In genomic region chr5:136427772-136428497, GRCm38 (mm10) we compare ENCODE assay signal across 8 mouse cellular contexts.
DNase-seq lines count a peak whose midpoint lies in the region; ATAC-seq and TF ChIP-seq lines count a peak whose summit lies in the region.

No protein-coding gene starts in this region.

- H3K27me3 ChIP-seq in embryonic facial prominence, embryonic 13.5 days: peaks cover 20% of the 10 kb centered on the region
- H3K27me3 ChIP-seq in heart, embryonic 16.5 days (ENCODE audit: control insufficient read depth, insufficient read depth, low read length): no peaks in the 10 kb centered on the region
- H3K27me3 ChIP-seq in midbrain, postnatal 0 days (ENCODE audit: insufficient read depth, low read length): no peaks in the 10 kb centered on the region

- no peaks in the 10 kb centered on the region for H3K9me3 ChIP-seq in embryonic facial prominence, embryonic 13.5 days
- H3K9me3 ChIP-seq in heart, embryonic 16.5 days (replicated peaks; ENCODE audit: control insufficient read depth, low read length): no peaks in the 10 kb centered on the region
- no peaks in the 10 kb centered on the region for H3K9me3 ChIP-seq in midbrain, postnatal 0 days (ENCODE audit: low read length)

- WGBS in embryonic facial prominence, embryonic 13.5 days: 53% methylated on average over 13 of the region's 13 CpGs
- 16% methylated on average over 13 of the region's 13 CpGs for WGBS in heart, embryonic 16.5 days
- 32% methylated on average over 13 of the region's 13 CpGs for WGBS in midbrain, postnatal 0 days

- 0 out of 2 replicates have a peak overlapping the region, but pooled peaks have one; percentile 3 for H3K4me2 ChIP-seq in embryonic facial prominence, embryonic 13.5 days
- peak overlapping the region; percentile 58 for H3K4me2 ChIP-seq in heart, embryonic 16.5 days (ENCODE audit: low read depth, low read length)
- H3K4me2 ChIP-seq in midbrain, postnatal 0 days (ENCODE audit: low read depth, low read length, poor library complexity, severe bottlenecking): 0 out of 2 replicates have a peak overlapping the region, but pooled peaks have one; percentile 12

- H3K9ac ChIP-seq in embryonic facial prominence, embryonic 13.5 days: no peak overlapping the region
- H3K9ac ChIP-seq in heart, embryonic 16.5 days (ENCODE audit: low read length): peak overlapping the region; percentile 66
- H3K9ac ChIP-seq in midbrain, postnatal 0 days (replicated peaks; ENCODE audit: low read length, poor library complexity, severe bottlenecking): 0 out of 2 replicates have a peak overlapping the region, but pooled peaks have one; percentile 24

- H3K4me3 ChIP-seq in embryonic facial prominence, embryonic 13.5 days: no peak overlapping the region
- peak overlapping the region; percentile 5; the same call in 1 of the 2 replicates for H3K4me3 ChIP-seq in heart, embryonic 16.5 days (ENCODE audit: low read length)
- H3K4me3 ChIP-seq in midbrain, postnatal 0 days (ENCODE audit: low read depth, low read length): no peak overlapping the region

- H3K4me1 ChIP-seq in embryonic facial prominence, embryonic 13.5 days: peaks cover 25% of the 10 kb centered on the region
- H3K4me1 ChIP-seq in heart, embryonic 16.5 days (ENCODE audit: control insufficient read depth, insufficient read depth, low read length): peaks cover 31% of the 10 kb centered on the region
- H3K4me1 ChIP-seq in midbrain, postnatal 0 days (ENCODE audit: insufficient read depth, low read length): peaks cover 12% of the 10 kb centered on the region; the same call in 1 of the 2 replicates

- H3K27ac ChIP-seq in embryonic facial prominence, embryonic 13.5 days: peak overlapping the region; percentile 62
- H3K27ac ChIP-seq in heart, embryonic 16.5 days (ENCODE audit: low read length): peak overlapping the region; percentile 97
- H3K27ac ChIP-seq in midbrain, postnatal 0 days (ENCODE audit: low read depth, low read length): peak overlapping the region; percentile 55; the same call in 1 of the 2 replicates

- no peak for ATAC-seq in embryonic facial prominence, embryonic 13.5 days (ENCODE audit: insufficient number of reproducible peaks, insufficient read depth, low FRiP score, low TSS enrichment, low read depth)
- ATAC-seq in heart, embryonic 16.5 days (replicated peaks; ENCODE audit: extremely low read depth, insufficient read depth, low FRiP score): peak; percentile 65
- ATAC-seq in midbrain, postnatal 0 days (ENCODE audit: low FRiP score): no peak

- no peak for TF ChIP-seq CTCF in midbrain, postnatal 0 days (IDR thresholded peaks at IDR 0.05)

- no peaks in the 10 kb centered on the region for H3K36me3 ChIP-seq in embryonic facial prominence, embryonic 13.5 days
- H3K36me3 ChIP-seq in heart, embryonic 16.5 days (ENCODE audit: control insufficient read depth, insufficient read depth): no peaks in the 10 kb centered on the region
- H3K36me3 ChIP-seq in midbrain, postnatal 0 days (ENCODE audit: insufficient read depth, low read length): no peaks in the 10 kb centered on the region

- peak; percentile 22 to 30 for DNase-seq in cerebellum, postnatal 25 days
- DNase-seq in cerebellum, adult 11 months: no peak
- DNase-seq in kidney, postnatal 14 days: peak; percentile 66
- DNase-seq in midbrain, postnatal 0 days (ENCODE audit: low spot score): peak; percentile 27
- no peak for DNase-seq in thymus, postnatal 36 days
- DNase-seq in embryo, embryonic 10.5 days (ENCODE audit: low spot score): no peak

Comparison
In these comparisons a context has a peak if more than half of its experiments do, and no peak if none do; other contexts are left out.
1. DNase-seq: peak in cerebellum, postnatal 25 days (2 of 2), kidney, postnatal 14 days (single experiment) and midbrain, postnatal 0 days (single experiment); none in cerebellum, adult 11 months (single experiment), thymus, postnatal 36 days (0 of 2) and embryo, embryonic 10.5 days (single experiment).
2. H3K4me2 ChIP-seq: peak in every context shown above with its lines; median percentile 58 in heart, embryonic 16.5 days; 12 in midbrain, postnatal 0 days; 3 in embryonic facial prominence, embryonic 13.5 days.
3. Peak in every context shown above with its lines, with median percentiles within 50 percentile points of each other: H3K27ac ChIP-seq.